Mouse (Mus musculus): ENCODE results near the gene C9orf72. TPM values are rescaled to one million over a fixed set of nuclear protein-coding genes. Genes with fewer than 3 reads are reported as not detected.
A peak's percentile ranks its signal among the peaks of the same experiment; 100 is the strongest.
"Not testable (repeated sequence)": the region's sequence is repeated elsewhere in the genome, so short reads cannot be mapped to it uniquely, and the experiment has no call there.

Gene C9orf72
- polyA plus RNA-seq (2014; fragmentation: Nextera tagmentation; extraction: Ambion mirVana), result 53.3 and 62.4 TPM in 2 replicates

DNA sequence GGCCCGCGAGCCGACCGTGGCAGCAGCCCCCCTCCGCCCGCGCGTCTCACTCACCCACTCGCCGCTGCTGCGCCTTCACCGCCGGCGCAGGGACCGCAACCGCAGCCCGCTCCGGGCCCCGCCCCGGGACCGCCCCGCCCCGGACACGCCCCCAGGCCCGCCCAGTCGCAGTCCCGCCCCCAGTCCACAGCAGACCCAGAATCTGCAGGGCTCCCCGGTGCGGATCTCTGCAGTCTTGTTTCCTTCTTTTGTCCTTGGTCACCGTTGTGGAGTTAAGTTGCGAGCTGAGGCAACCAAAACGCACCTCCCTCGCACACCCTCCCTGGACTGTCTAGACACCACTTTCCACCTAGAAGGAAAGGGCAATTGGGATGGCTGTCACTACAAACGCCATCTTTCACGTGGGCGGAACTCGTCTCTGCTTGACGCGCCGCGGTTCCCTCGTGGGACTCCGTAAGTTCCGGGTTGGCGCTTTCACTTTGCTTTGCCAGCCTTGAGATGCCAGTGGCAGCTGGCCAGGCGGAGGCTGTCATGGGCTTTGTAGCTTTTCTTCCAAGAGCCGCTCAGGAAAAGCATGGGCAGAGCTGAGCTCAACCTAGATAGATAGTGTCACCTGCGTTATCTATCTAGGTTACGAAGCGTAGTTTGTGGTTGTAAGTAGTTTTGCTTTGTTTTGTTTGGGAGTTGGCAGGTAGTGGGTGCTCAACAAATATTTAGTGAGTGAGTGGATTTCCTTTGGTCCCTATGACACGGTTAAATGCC, at the start of gene C9orf72:
Gene C9orf72, minus strand, starts transcription at position 442 of the 762 bp plus-strand sequence.
- Histone ChIP-seq H3K9ac (replicated peaks; ENCODE audit: low read depth, low read length) (peak within 1 kb of the TSS; percentile 79), H3K4me3 (ENCODE audit: low read depth, low read length) (peak within 1 kb of the TSS; percentile 68), H3K27ac (ENCODE audit: low read depth, low read length) (peak within 1 kb of the TSS; percentile 70), H3K27me3 (ENCODE audit: control insufficient read depth, insufficient read depth, low read length) (no peaks in the 10 kb centered on the region), H3K4me2 (ENCODE audit: low read depth, low read length) (peak within 1 kb of the TSS; percentile 69), H3K36me3 (ENCODE audit: control insufficient read depth, insufficient read depth, low read length) (no peaks in the 10 kb centered on the region), H3K9me3 (ENCODE audit: control insufficient read depth, low read length) (no peaks in the 10 kb centered on the region), H3K4me1 (ENCODE audit: control insufficient read depth, insufficient read depth, low read length) (no peaks in the 10 kb centered on the region)
- ATAC-seq (ENCODE audit: low read depth), result peak; percentile 99
- under 1% methylated on average over 51 of the region's 51 CpGs for WGBS

DNA sequence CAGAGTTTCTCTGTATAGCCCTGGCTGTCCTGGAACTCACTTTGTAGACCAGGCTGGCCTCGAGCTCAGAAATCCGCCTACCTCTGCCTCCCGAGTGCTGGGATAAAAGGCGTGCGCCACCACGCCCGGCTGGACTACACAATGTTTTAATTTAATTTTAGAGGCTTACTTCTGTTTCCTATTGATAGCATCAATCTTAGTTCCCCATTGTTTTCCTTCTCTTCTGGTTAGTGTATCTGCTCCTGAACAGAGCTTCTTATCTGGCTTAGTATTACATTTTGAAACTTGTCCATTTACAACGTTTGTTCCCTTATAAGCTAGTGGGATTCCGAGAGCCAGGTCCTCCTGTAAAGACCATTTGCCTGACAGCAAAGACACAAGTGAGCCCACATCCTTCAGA, 33.0 kb upstream of the C9orf72 start:
- ATAC-seq (ENCODE audit: low read depth), result no peak
- H3K4me3 ChIP-seq (ENCODE audit: low read depth, low read length), result no peak overlapping the region
- H3K4me2 ChIP-seq (ENCODE audit: low read depth, low read length), result no peak overlapping the region
- H3K4me1 ChIP-seq (ENCODE audit: control insufficient read depth, insufficient read depth, low read length), result no peaks in the 10 kb centered on the region
- no peaks in the 10 kb centered on the region for H3K27me3 ChIP-seq (ENCODE audit: control insufficient read depth, insufficient read depth, low read length)
- no peak overlapping the region for H3K27ac ChIP-seq (ENCODE audit: low read depth, low read length)
- H3K9me3 ChIP-seq (ENCODE audit: control insufficient read depth, low read length), result no peaks in the 10 kb centered on the region
- no peak overlapping the region for H3K9ac ChIP-seq (replicated peaks; ENCODE audit: low read depth, low read length)
- 85% methylated on average over 9 of the region's 9 CpGs for WGBS
- H3K36me3 ChIP-seq (ENCODE audit: control insufficient read depth, insufficient read depth, low read length), result no peaks in the 10 kb centered on the region

DNA sequence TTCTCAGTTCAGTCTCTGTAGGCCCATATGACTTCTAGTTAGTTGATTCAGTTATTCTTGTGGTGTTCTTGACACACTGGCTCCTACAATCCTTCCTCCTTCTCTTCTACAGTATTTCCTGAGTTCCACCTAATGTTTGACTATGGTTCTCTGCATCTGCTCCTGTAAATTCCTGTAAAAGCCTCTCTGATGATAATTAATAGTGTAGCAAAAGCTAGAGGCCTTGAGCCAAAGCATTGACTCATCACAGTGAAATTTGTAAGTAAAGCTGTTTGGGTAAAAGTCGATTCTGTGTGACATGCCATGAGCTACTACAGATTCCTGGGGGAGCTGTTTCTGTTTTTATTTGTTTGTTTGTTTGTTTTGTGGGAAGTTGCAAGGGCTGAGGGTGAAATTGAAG, 18.0 kb upstream of the C9orf72 start:
- no peak for ATAC-seq (ENCODE audit: low read depth)
- Histone ChIP-seq H3K4me2 (ENCODE audit: low read depth, low read length) (no peak overlapping the region), H3K9me3 (ENCODE audit: control insufficient read depth, low read length) (no peaks in the 10 kb centered on the region), H3K4me3 (ENCODE audit: low read depth, low read length) (no peak overlapping the region), H3K9ac (replicated peaks; ENCODE audit: low read depth, low read length) (no peak overlapping the region), H3K27me3 (ENCODE audit: control insufficient read depth, insufficient read depth, low read length) (no peaks in the 10 kb centered on the region), H3K36me3 (ENCODE audit: control insufficient read depth, insufficient read depth, low read length) (no peaks in the 10 kb centered on the region), H3K4me1 (ENCODE audit: control insufficient read depth, insufficient read depth, low read length) (no peaks in the 10 kb centered on the region), H3K27ac (ENCODE audit: low read depth, low read length) (no peak overlapping the region)
- 78% methylated on average over 1 of the region's 1 CpGs for WGBS

DNA sequence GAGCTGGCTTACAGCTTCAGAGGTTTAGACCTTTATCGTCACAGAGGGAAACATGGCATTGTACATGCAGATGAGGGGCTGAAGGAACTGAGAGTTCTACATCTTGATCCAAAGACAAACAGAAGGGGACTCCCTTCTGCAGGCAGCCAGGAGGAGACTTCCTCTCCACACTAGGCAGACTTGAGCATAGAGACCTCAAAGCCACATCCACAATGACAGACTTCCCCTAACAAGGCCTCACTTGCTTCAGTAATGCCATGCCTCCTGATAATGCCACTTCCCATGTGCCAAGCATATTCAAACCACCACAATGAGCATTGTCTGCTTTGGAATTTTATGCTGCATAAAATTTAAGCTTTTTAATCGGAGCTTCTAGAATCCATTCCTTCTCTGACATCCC, 15.8 kb upstream of the C9orf72 start:
- Histone ChIP-seq H3K4me2 (ENCODE audit: low read depth, low read length) (no peak overlapping the region), H3K4me1 (ENCODE audit: control insufficient read depth, insufficient read depth, low read length) (no peaks in the 10 kb centered on the region), H3K9me3 (ENCODE audit: control insufficient read depth, low read length) (no peaks in the 10 kb centered on the region), H3K36me3 (ENCODE audit: control insufficient read depth, insufficient read depth, low read length) (no peaks in the 10 kb centered on the region), H3K27me3 (ENCODE audit: control insufficient read depth, insufficient read depth, low read length) (no peaks in the 10 kb centered on the region), H3K27ac (ENCODE audit: low read depth, low read length) (no peak overlapping the region), H3K9ac (replicated peaks; ENCODE audit: low read depth, low read length) (no peak overlapping the region), H3K4me3 (ENCODE audit: low read depth, low read length) (no peak overlapping the region)
- 77% methylated on average over 2 of the region's 2 CpGs for WGBS
- no peak for ATAC-seq (ENCODE audit: low read depth)

DNA sequence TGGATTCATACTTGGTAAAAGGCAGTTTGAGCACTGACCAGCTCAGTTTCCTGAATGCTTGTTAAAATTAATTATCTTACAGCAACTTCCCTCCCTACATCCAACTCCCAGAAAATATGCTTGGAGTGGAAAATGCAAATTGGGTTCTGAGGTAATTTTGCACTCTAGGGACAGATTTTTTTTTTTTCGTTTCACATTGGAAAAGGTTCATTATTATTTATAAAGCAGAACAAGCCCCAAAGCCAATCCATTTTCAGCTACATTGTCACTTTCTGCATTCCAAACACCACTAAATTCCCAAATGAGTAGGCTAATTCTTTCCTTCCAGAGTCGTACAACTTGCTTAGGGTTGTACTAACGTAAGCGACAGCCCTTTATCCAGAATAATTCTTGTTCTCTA, 12.7 kb upstream of the C9orf72 start:
- Histone ChIP-seq H3K4me3 (ENCODE audit: low read depth, low read length) (no peak overlapping the region), H3K9me3 (ENCODE audit: control insufficient read depth, low read length) (no peaks in the 10 kb centered on the region), H3K27ac (ENCODE audit: low read depth, low read length) (no peak overlapping the region), H3K4me1 (ENCODE audit: control insufficient read depth, insufficient read depth, low read length) (no peaks in the 10 kb centered on the region), H3K27me3 (ENCODE audit: control insufficient read depth, insufficient read depth, low read length) (no peaks in the 10 kb centered on the region), H3K4me2 (ENCODE audit: low read depth, low read length) (no peak overlapping the region), H3K9ac (replicated peaks; ENCODE audit: low read depth, low read length) (no peak overlapping the region), H3K36me3 (ENCODE audit: control insufficient read depth, insufficient read depth, low read length) (no peaks in the 10 kb centered on the region)
- ATAC-seq (ENCODE audit: low read depth), result no peak
- 54% methylated on average over 4 of the region's 4 CpGs for WGBS

DNA sequence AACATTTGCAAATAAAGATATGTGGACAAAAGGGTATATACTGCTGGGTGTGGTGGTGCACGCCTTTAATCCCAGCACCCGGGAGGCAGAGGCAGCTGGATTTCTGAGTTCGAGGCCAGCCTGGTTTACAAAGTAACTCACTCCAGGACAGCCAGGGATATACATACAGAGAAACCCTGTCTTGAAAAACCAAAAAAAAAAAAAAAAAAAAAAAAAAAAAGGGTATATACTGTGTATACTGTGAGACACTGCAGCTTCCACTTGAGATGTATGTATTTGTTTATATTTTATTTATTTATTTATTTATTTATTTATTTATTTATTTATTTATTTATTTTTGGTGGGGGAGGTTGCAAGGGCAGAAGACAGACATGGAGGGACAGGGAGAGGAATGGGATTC, 12.3 kb upstream of the C9orf72 start:
- H3K36me3 ChIP-seq (ENCODE audit: control insufficient read depth, insufficient read depth, low read length); H3K9me3 ChIP-seq (ENCODE audit: control insufficient read depth, low read length); H3K4me1 ChIP-seq (ENCODE audit: control insufficient read depth, insufficient read depth, low read length); H3K4me3 ChIP-seq (ENCODE audit: low read depth, low read length); H3K9ac ChIP-seq (replicated peaks; ENCODE audit: low read depth, low read length); ATAC-seq (ENCODE audit: low read depth); H3K27me3 ChIP-seq (ENCODE audit: control insufficient read depth, insufficient read depth, low read length); H3K4me2 ChIP-seq (ENCODE audit: low read depth, low read length); H3K27ac ChIP-seq (ENCODE audit: low read depth, low read length): not testable (repeated sequence)
- WGBS, result 85% methylated on average over 3 of the region's 3 CpGs

DNA sequence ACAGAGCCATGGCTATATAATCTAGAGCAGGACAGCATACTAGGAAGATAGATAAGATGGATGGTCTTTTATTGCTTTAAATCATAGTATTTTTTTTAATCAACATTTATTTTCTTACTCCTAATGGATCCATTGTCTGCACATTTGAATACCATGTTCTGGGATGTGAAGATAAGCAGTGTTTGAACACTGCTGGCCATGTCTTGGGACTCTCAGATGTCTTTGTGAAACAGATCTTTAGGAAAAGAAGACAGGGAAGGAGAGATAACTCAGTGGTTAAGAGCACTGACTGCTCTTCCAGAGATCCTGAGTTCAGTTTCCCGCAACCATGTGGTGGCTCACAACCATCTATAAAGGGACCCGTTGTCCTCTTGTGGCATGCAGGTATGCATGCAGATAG, 10.3 kb upstream of the C9orf72 start:
- Histone ChIP-seq H3K4me3 (ENCODE audit: low read depth, low read length) (no peak overlapping the region), H3K9ac (replicated peaks; ENCODE audit: low read depth, low read length) (no peak overlapping the region), H3K27ac (ENCODE audit: low read depth, low read length) (no peak overlapping the region), H3K36me3 (ENCODE audit: control insufficient read depth, insufficient read depth, low read length) (no peaks in the 10 kb centered on the region), H3K27me3 (ENCODE audit: control insufficient read depth, insufficient read depth, low read length) (no peaks in the 10 kb centered on the region), H3K4me1 (ENCODE audit: control insufficient read depth, insufficient read depth, low read length) (no peaks in the 10 kb centered on the region), H3K4me2 (ENCODE audit: low read depth, low read length) (no peak overlapping the region), H3K9me3 (ENCODE audit: control insufficient read depth, low read length) (no peaks in the 10 kb centered on the region)
- 96% methylated on average over 2 of the region's 2 CpGs for WGBS
- ATAC-seq (ENCODE audit: low read depth), result no peak

DNA sequence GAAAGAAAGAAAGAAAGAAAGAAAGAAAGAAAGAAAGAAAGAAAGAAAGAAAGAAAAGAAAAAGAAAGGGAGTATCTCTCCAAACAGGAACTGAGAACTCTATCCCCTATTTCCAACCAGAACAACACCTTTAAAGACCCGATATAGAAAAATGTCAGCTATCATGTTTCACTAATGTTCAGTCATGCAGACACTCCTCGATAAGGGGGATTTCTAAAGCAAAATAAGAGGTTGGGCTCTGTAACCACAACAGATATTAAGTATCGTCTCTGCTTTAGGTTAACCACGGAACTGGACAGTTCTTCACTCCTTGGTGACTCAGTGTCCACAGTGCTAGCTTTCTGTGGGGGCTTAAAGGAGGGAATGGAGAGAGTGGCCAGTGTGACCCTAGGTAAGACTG, 2.3 kb upstream of the C9orf72 start:
- Histone ChIP-seq H3K27me3 (ENCODE audit: control insufficient read depth, insufficient read depth, low read length) (no peaks in the 10 kb centered on the region), H3K4me3 (ENCODE audit: low read depth, low read length) (no peak overlapping the region), H3K27ac (ENCODE audit: low read depth, low read length) (no peak overlapping the region), H3K4me1 (ENCODE audit: control insufficient read depth, insufficient read depth, low read length) (no peaks in the 10 kb centered on the region), H3K9me3 (ENCODE audit: control insufficient read depth, low read length) (no peaks in the 10 kb centered on the region), H3K4me2 (ENCODE audit: low read depth, low read length) (no peak overlapping the region), H3K9ac (replicated peaks; ENCODE audit: low read depth, low read length) (no peak overlapping the region), H3K36me3 (ENCODE audit: control insufficient read depth, insufficient read depth, low read length) (no peaks in the 10 kb centered on the region)
- ATAC-seq (ENCODE audit: low read depth), result no peak
- WGBS, result 83% methylated on average over 4 of the region's 4 CpGs

DNA sequence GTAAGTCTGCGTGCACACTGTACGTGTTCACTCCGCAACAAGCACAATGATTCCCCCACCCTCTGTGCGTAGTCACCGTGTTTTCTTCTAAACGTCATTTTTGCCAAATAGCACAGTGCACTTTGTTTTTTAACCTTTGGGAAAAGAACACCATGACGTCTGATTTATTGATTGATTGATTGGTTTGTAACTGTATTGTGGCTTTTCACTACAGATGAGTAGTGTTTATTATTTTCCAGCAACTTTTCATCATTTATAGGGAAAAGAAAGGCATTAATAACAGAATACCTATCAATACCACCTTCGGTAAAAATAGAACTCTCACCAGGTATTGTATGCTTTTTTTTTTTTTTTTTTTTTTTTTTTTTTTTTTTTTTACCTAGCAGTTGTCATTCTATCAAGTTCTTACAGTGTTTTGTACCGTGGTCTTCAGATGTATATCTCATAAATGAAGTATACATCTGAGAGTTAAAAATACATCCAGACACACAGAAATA, 569 bp upstream of the C9orf72 start:
- 14% methylated on average over 9 of the region's 9 CpGs for WGBS
- Histone ChIP-seq H3K4me3 (ENCODE audit: low read depth, low read length) (peak overlapping the region; percentile 68), H3K27ac (ENCODE audit: low read depth, low read length) (peak overlapping the region; percentile 70), H3K27me3 (ENCODE audit: control insufficient read depth, insufficient read depth, low read length) (no peaks in the 10 kb centered on the region), H3K4me1 (ENCODE audit: control insufficient read depth, insufficient read depth, low read length) (no peaks in the 10 kb centered on the region), H3K4me2 (ENCODE audit: low read depth, low read length) (peak overlapping the region; percentile 69), H3K9ac (replicated peaks; ENCODE audit: low read depth, low read length) (peak overlapping the region; percentile 4), H3K36me3 (ENCODE audit: control insufficient read depth, insufficient read depth, low read length) (no peaks in the 10 kb centered on the region), H3K9me3 (ENCODE audit: control insufficient read depth, low read length) (no peaks in the 10 kb centered on the region)
- peak; percentile 62 for ATAC-seq (ENCODE audit: low read depth)

All from neural tube, embryonic 14.5 days (tissue).